Mouse (Mus musculus): Measurements from ENCODE around the gene BC024978. TPM values are rescaled to one million over a fixed set of nuclear protein-coding genes. Genes with fewer than 3 reads are reported as not detected.

Gene BC024978
- polyA plus RNA-seq, 1 experiment from 2014 or later, result 2.5 TPM

- Histone ChIP-seq H3K36me3 (ENCODE audit: insufficient read depth, low read length) (no peaks in the 10 kb centered on the region), H3K9me3 (ENCODE audit: low read length) (no peaks in the 10 kb centered on the region), H3K9ac (replicated peaks; ENCODE audit: low read depth) (no peak overlapping the region), H3K27me3 (replicated peaks; ENCODE audit: insufficient read depth, low read length) (no peaks in the 10 kb centered on the region), H3K4me1 (ENCODE audit: insufficient read depth, low read depth, low read length) (peaks cover 14% of the 10 kb centered on the region; the same call in 1 of the 2 replicates), H3K4me2 (replicated peaks; ENCODE audit: low read depth, low read length) (no peak overlapping the region), H3K27ac (ENCODE audit: low read length) (peak overlapping the region; percentile 63), H3K4me3 (ENCODE audit: low read depth, low read length) (no peak overlapping the region)
- WGBS, result 46% methylated on average over 7 of the region's 7 CpGs
- TF ChIP-seq CTCF (IDR thresholded peaks at IDR 0.05) (no peak), EP300 (IDR thresholded peaks at IDR 0.05) (peak; percentile 95)
- peak; percentile 16 for ATAC-seq
- peak; percentile 91 for DNase-seq (ENCODE audit: low spot score)
Observed at GRCm38 (mm10) chr7:27231693-27232331, 36.2 kb downstream of the BC024978 start.

DNA sequence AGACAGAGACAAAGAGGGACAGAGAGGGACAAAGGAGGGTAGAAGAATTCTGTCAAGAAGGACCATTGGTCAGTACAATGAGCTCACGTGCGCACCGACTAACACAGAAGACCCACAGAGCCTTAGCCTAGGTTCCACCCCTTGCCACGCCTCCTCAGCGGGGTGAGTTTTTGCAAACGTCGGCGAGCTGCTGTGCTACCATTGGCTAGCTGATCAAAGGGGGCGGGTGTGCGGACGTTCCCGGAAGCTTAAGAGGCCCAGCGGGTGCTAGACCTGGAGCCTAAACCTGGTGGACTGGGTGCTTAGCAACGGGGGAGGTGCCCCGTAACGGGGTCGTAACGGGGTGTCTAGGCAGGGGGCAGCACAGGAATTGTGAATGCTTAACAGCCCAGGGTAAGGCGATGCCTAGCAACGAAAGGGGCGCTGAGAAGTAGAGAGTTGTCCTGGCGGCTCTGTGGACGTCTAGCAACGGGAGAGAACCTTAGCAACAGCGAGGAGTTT, 37.2 kb downstream of the BC024978 start, which contains the start of gene Coq8b:
TSS of gene Coq8b (plus strand) at position 243 of the 501 bp plus-strand sequence.
- Histone ChIP-seq H3K27me3 (replicated peaks; ENCODE audit: insufficient read depth, low read length) (no peaks in the 10 kb centered on the region), H3K9ac (replicated peaks; ENCODE audit: low read depth) (peak within 1 kb of the TSS; percentile 41; the same call in 1 of the 2 replicates), H3K4me2 (replicated peaks; ENCODE audit: low read depth, low read length) (peak within 1 kb of the TSS; percentile 56), H3K4me3 (ENCODE audit: low read depth, low read length) (peak within 1 kb of the TSS; percentile 56), H3K9me3 (ENCODE audit: low read length) (no peaks in the 10 kb centered on the region), H3K4me1 (ENCODE audit: insufficient read depth, low read depth, low read length) (peaks cover 4% of the 10 kb centered on the region; the same call in 1 of the 2 replicates), H3K27ac (ENCODE audit: low read length) (peak within 1 kb of the TSS; percentile 63), H3K36me3 (ENCODE audit: insufficient read depth, low read length) (no peaks in the 10 kb centered on the region)
- peak; percentile 84 for ATAC-seq
- WGBS, result under 1% methylated on average over 25 of the region's 25 CpGs
- peak; percentile 99 for DNase-seq (ENCODE audit: low spot score)
- peak; percentile 46 for TF ChIP-seq CTCF (IDR thresholded peaks at IDR 0.05)
- TF ChIP-seq EP300 (IDR thresholded peaks at IDR 0.05), result peak; percentile 27; the same call in 1 of the 2 replicates

- Histone ChIP-seq H3K9me3 (ENCODE audit: low read length) (no peaks in the 10 kb centered on the region), H3K4me1 (ENCODE audit: insufficient read depth, low read depth, low read length) (peaks cover 4% of the 10 kb centered on the region; the same call in 1 of the 2 replicates), H3K27me3 (replicated peaks; ENCODE audit: insufficient read depth, low read length) (no peaks in the 10 kb centered on the region), H3K4me2 (replicated peaks; ENCODE audit: low read depth, low read length) (peak overlapping the region; percentile 56), H3K36me3 (ENCODE audit: insufficient read depth, low read length) (no peaks in the 10 kb centered on the region), H3K4me3 (ENCODE audit: low read depth, low read length) (peak overlapping the region; percentile 56), H3K9ac (replicated peaks; ENCODE audit: low read depth) (peak overlapping the region; percentile 41; the same call in 1 of the 2 replicates), H3K27ac (ENCODE audit: low read length) (peak overlapping the region; percentile 63)
- WGBS, result 0% methylated on average over 5 of the region's 6 CpGs
- no peak for ATAC-seq
- no peak for DNase-seq (ENCODE audit: low spot score)
- TF ChIP-seq EP300 (IDR thresholded peaks at IDR 0.05), result no peak
- no peak for TF ChIP-seq CTCF (IDR thresholded peaks at IDR 0.05)
Observed at GRCm38 (mm10) chr7:27233300-27233699, 37.7 kb downstream of the BC024978 start.

- no peaks in the 10 kb centered on the region for H3K9me3 ChIP-seq (ENCODE audit: low read length)
- DNase-seq (ENCODE audit: low spot score), result peak; percentile 63
- H3K27ac ChIP-seq (ENCODE audit: low read length), result no peak overlapping the region
- no peaks in the 10 kb centered on the region for H3K27me3 ChIP-seq (replicated peaks; ENCODE audit: insufficient read depth, low read length)
- H3K9ac ChIP-seq (replicated peaks; ENCODE audit: low read depth), result no peak overlapping the region
- no peak overlapping the region for H3K4me3 ChIP-seq (ENCODE audit: low read depth, low read length)
- H3K36me3 ChIP-seq (ENCODE audit: insufficient read depth, low read length), result no peaks in the 10 kb centered on the region
- WGBS, result 70% methylated on average over 2 of the region's 2 CpGs
- H3K4me2 ChIP-seq (replicated peaks; ENCODE audit: low read depth, low read length), result no peak overlapping the region
- peaks cover 4% of the 10 kb centered on the region; the same call in 1 of the 2 replicates for H3K4me1 ChIP-seq (ENCODE audit: insufficient read depth, low read depth, low read length)
- ATAC-seq, result no peak
- TF ChIP-seq CTCF (IDR thresholded peaks at IDR 0.05), result no peak
- 0 out of 2 replicates have a peak, but pooled peaks have one; percentile 16 for TF ChIP-seq EP300 (IDR thresholded peaks at IDR 0.05)
Observed at GRCm38 (mm10) chr7:27235726-27236125, 40.1 kb downstream of the BC024978 start.

- 65% methylated on average over 2 of the region's 2 CpGs for WGBS
- Histone ChIP-seq H3K4me3 (ENCODE audit: low read depth, low read length) (no peak overlapping the region), H3K4me1 (ENCODE audit: insufficient read depth, low read depth, low read length) (peaks cover 4% of the 10 kb centered on the region; the same call in 1 of the 2 replicates), H3K9ac (replicated peaks; ENCODE audit: low read depth) (no peak overlapping the region), H3K27me3 (replicated peaks; ENCODE audit: insufficient read depth, low read length) (no peaks in the 10 kb centered on the region), H3K9me3 (ENCODE audit: low read length) (no peaks in the 10 kb centered on the region), H3K36me3 (ENCODE audit: insufficient read depth, low read length) (0 out of 2 replicates have a peak, but pooled peaks cover 3% of the 10 kb centered on the region), H3K27ac (ENCODE audit: low read length) (no peak overlapping the region), H3K4me2 (replicated peaks; ENCODE audit: low read depth, low read length) (no peak overlapping the region)
- TF ChIP-seq CTCF (IDR thresholded peaks at IDR 0.05), result peak; percentile 44
- TF ChIP-seq EP300 (IDR thresholded peaks at IDR 0.05), result no peak
- ATAC-seq (no peak), DNase-seq (ENCODE audit: low spot score) (no peak)
Observed at GRCm38 (mm10) chr7:27237527-27237926, 41.9 kb downstream of the BC024978 start.

GRCm38 (mm10) chr7:27238568-27238967, 43.0 kb downstream of the BC024978 start:
- Histone ChIP-seq H3K9ac (replicated peaks; ENCODE audit: low read depth) (no peak overlapping the region), H3K4me1 (ENCODE audit: insufficient read depth, low read depth, low read length) (peaks cover 3% of the 10 kb centered on the region; the same call in 1 of the 2 replicates), H3K4me3 (ENCODE audit: low read depth, low read length) (no peak overlapping the region), H3K9me3 (ENCODE audit: low read length) (no peaks in the 10 kb centered on the region), H3K27ac (ENCODE audit: low read length) (no peak overlapping the region), H3K27me3 (replicated peaks; ENCODE audit: insufficient read depth, low read length) (no peaks in the 10 kb centered on the region), H3K4me2 (replicated peaks; ENCODE audit: low read depth, low read length) (no peak overlapping the region), H3K36me3 (ENCODE audit: insufficient read depth, low read length) (0 out of 2 replicates have a peak, but pooled peaks cover 3% of the 10 kb centered on the region)
- ATAC-seq, result peak; percentile 27; the same call in 1 of the 2 replicates
- peak; percentile 51 for DNase-seq (ENCODE audit: low spot score)
- WGBS, result 85% methylated on average over 5 of the region's 5 CpGs
- TF ChIP-seq CTCF (IDR thresholded peaks at IDR 0.05), result no peak
- TF ChIP-seq EP300 (IDR thresholded peaks at IDR 0.05), result no peak

Measured in lung, postnatal 0 days (tissue).